Mouse (Mus musculus): ENCODE measurements at regions not wholly inside any gene's neighbourhood (a gene's known extent, or its start where the extent isn't known, plus 50 kb on each side); places are given as distances from the start of the nearest gene placed in this dataset.

GRCm38 (mm10) chr12:25196022-25196421, 99.1 kb upstream of the Id2 start:
- DNase-seq (ENCODE audit: low spot score in 2 of 2), result no peak

DNA sequence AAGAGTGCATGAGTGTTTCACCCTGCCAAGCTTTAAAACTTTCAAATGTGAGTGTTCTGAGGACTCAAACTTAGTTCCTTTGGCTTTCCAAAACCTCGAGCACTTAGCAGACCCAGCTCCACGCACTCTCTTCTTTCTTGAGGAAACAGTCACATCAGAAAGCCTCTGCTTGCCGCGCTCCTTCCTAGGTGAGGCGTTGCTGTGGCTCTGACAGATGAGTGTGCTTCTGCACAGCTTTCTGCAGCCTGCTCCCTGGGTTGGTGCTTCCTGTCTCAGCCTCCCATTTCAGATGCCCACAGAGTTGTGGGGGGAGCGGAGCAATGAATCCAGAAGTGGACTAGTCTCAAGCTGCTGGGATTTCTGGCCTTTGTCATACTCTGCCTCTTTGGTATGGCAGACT, 95.3 kb upstream of the Id2 start:
- no peak for DNase-seq (ENCODE audit: low spot score in 2 of 2)

- peak in 1 of 2 experiments; percentile 50 for DNase-seq (ENCODE audit: low spot score in 2 of 2)
These were observed 93.4 kb upstream of the Id2 start for GRCm38 (mm10) chr12:25190360-25190759.

GRCm38 (mm10) chr12:25189174-25189761, 92.3 kb upstream of the Id2 start:
- DNase-seq (ENCODE audit: low spot score in 2 of 2), result peak; percentile 78 to 87

GRCm38 (mm10) chr12:25188556-25188955, 91.6 kb upstream of the Id2 start:
- no peak for DNase-seq (ENCODE audit: low spot score in 2 of 2)

- DNase-seq (ENCODE audit: low spot score in 2 of 2), result no peak
These were observed 90.3 kb upstream of the Id2 start for GRCm38 (mm10) chr12:25187216-25187615.

DNA sequence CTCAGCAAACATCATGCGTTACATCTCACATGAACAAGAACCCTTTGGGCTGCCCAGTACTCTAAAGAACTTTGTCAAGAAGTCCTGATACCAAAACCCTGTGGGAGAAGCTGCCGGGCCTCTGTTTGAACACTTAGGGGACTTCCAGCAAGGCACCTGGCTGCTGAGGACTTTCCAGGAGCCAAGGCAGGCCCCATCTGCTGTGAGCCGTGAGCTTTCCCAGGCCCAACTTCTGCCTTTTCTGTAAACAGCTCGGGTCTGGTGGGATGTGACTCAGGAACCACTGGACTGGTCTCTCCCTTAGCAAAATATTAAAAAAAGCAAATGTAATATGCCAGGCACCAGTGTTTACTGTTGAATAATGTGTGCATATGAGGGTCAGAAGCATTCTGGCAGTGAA, 85.7 kb upstream of the Id2 start:
- no peak for DNase-seq (ENCODE audit: low spot score in 2 of 2)

GRCm38 (mm10) chr12:25181317-25181716, 84.4 kb upstream of the Id2 start:
- no peak for DNase-seq (ENCODE audit: low spot score in 2 of 2)

- no peak for DNase-seq (ENCODE audit: low spot score in 2 of 2)
These were observed 83.9 kb upstream of the Id2 start for GRCm38 (mm10) chr12:25180861-25181260.

- no peak for DNase-seq (ENCODE audit: low spot score in 2 of 2)
These were observed 83.3 kb upstream of the Id2 start for GRCm38 (mm10) chr12:25180289-25180688.

DNA sequence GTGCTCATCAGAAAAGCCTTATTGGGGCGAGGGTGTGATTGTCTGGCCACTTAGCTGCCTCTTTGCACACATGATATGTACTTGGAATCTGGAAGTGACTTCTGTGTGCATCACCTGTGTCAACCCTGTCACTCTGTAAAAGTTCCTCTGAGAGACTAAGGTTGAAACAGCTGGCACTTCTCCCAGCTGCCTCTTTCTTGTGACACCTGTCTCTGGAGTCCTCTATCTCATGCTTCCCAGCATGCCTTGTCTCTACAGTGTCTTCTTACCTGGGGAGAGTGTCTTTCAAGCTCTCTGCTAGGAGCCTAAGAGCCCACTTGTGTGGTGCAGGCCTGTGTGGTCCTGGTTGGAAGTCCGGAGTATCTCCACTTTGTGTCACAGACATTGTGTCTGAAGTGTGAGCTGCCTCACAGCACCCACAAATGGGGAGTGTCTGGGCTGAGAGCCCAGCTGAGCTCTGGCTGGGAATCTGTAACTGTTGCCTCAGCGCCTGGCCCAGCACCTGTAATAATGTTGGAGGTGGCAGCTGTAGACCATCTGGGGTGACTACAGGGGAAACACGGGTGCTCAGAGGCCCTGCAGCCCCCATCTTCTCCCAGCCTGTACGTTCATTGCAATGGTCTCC, 81.7 kb upstream of the Id2 start:
- DNase-seq (ENCODE audit: low spot score in 2 of 2), result no peak

DNA sequence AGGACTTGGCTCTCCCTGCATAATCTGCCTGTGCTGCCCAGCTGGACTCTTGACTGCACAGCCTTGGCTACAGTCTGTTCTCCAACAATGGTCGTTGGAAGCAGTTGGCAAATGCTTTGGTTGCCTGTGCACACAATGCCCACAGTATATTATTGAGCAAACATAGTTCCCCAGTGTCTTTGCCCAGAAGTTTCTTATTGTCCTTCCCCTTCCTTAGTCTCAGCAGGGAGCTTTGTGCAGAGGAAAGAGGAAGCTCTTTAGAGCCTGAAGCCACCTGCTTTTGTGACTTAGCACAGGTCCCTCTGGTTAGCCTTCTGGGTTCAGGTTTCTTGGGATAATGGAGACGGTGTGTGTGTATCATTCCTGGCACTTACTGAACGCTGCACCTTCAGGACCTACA, 80.9 kb upstream of the Id2 start:
- DNase-seq (ENCODE audit: low spot score in 2 of 2), result no peak

DNA sequence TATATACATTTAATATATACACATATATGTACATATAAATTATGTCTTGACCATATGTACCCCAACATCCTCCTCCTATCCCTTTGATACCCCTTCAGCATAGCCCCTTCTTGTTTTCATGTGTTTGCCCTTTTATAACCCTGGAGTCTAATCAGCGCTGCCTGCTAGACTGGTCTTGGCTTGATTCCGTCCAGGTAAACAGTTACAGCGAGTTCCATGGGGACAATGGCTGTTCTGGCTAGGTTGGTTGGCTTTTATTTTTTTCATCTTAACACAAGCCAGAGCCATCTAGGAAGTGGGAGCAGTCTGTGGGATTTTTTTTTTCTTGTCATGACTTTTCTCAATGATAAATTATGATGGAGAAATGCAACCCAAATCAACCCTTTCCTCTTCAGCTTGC, 79.6 kb upstream of the Id2 start:
- no peak for DNase-seq (ENCODE audit: low spot score in 2 of 2)

DNA sequence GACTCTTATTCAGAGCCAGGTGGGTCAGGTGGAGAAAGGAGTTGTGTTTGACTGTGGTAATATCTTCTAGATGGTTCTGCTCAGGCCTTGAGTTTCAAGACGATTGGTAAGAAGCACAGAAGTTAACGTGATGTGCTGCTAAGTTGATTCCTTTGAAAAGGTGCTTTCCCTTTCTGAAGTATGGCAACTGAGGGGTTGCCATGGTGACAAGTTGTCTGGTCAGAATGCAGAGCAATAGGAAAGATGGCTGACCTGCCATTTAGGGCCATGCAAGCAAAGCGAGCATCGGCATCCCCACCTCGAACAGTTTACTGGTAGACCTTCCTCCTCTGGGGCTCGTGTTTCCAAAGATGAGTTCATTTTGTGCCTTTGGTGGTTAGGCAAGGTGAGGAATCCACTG, 76.1 kb upstream of the Id2 start:
- no peak for DNase-seq (ENCODE audit: low spot score in 2 of 2)

DNA sequence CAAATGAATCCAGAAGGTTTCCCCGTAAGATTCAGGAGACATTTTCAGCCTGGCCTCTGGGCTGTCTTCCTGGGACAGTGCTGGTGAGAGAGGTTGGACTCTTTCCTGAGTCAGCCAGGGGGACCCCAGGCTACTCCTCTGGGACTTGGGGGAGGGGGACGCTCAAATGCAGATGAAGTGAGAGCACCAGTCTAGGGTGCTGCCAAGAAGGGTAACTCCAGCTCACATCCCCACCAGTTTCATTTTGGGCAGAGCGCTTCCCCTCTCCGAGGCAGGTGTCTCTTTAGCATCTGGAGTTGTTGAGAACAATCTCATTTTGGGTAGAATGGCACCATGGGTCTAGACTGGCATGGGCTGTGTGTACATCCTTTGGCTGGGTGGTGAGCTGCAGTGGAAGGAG, 75.5 kb upstream of the Id2 start:
- no peak for DNase-seq (ENCODE audit: low spot score in 2 of 2)

- DNase-seq (ENCODE audit: low spot score in 2 of 2), result no peak
These were observed 72.7 kb upstream of the Id2 start for GRCm38 (mm10) chr12:25169611-25170010.

DNA sequence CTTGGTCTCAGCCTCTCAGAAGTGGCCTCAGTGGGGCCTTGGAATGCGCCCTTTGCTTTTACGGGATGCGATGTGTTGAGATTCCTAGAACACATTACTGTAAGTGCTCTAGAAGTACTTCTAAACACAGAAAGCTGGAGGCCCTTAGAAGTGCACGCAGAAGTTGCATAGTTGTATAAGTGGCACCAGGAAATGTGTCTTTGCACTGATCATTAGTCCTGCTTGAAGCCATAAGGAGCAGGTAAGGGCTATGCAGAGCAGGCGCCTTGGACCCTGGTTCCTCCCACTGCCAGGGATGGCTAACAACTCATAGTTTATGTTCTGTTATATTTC, 71.2 kb upstream of the Id2 start:
- DNase-seq (ENCODE audit: low spot score in 2 of 2), result no peak

DNA sequence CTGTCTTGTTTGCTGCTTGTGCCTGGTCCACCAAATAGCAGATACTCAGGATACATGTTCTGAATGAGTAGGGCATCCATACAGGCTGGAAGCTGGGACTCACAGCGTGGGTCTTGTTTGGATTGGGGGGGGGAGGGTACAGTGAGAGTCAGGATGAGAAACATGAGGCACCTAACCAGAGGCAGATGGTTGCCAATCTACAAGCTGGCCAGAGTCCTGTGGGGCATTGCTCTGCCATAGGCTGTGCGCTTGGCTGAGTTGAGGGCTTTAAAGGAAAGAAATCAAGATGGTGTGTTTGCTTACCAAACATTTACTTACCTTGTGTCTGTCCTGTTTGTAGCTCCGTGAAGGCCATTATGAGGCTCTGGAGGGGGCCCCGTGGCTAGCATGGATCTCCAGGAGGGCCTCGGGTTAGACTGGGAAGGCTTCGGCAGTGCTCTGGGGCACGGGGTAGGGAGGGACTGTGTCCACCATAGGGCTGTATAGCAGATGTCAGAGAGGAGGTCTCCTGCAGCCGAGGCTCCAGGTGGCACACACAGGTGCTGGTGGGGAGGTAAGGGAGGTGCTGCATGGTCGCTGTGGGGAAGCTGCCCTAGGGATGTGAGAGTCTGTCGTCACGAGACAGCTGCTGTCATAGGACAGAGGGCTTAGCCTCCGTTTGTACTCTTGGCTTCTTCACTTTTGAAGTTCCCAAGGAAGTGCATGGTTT, 70.7 kb upstream of the Id2 start:
- no peak for DNase-seq (ENCODE audit: low spot score in 2 of 2)

DNA sequence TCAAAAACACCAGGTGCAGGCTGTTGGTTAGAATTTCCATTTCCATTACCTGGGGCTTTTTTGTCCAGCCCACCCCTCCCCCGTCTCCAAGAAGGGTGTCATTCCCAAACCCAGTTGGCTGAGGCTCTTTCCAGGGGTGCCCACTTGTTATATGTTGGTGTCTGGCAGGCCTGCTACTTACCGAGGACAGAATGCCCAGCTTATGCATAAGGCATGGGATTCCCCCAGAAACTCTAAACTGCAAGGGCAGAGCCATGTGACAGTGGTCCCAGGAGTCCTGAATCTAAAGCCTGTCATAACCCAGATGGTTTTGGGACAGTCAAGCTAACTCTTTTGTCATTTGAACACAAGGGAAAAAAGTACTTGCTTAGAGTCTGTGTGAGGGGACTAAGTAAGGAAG, 69.6 kb upstream of the Id2 start:
- DNase-seq (ENCODE audit: low spot score in 2 of 2), result no peak

DNA sequence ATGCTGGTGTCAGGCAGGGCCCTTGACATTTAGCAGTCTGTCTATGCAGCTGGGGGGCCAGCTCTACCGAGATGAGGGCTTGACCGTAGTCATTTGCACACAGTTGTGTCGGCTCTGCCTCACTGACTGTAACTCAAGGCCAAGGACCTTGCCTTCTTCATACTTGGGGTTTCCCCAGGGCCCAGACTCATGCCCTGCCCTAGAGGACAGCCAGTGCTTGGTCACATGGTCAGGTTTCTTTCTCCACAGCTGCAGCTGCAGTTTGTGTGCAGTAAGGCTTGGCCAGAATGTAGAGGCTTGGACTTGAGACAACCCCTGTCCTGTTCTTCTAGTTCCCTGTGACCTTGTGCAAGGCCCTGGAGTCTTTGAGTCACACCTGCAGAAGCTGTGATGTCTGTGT, 68.7 kb upstream of the Id2 start:
- DNase-seq (ENCODE audit: low spot score in 2 of 2), result no peak

GRCm38 (mm10) chr12:25164724-25165123, 67.8 kb upstream of the Id2 start:
- DNase-seq (ENCODE audit: low spot score in 2 of 2), result peak; percentile 47

GRCm38 (mm10) chr12:25163541-25163940, 66.6 kb upstream of the Id2 start:
- no peak for DNase-seq (ENCODE audit: low spot score in 2 of 2)

GRCm38 (mm10) chr12:25162843-25163242, 65.9 kb upstream of the Id2 start:
- no peak for DNase-seq (ENCODE audit: low spot score in 2 of 2)

DNA sequence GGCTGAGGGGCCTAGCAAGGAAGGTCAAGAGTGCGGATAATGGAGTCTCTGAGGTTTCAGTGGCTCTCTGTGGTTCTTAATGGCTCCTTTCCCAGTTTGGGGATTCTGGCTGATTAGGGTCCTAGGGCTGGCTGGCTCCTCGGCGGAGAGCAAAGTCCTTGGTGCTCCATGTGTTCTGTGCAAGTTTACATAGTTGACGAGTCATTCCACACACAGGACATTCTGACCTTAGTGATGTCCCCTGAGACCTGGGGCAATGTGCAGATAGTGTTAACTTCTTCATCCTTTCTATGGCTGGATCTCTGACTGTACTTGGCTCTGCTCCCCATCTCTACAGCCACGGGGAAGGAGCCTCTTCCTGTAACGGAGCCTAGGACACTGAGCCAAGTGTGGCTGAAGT, 65.0 kb upstream of the Id2 start:
- no peak for DNase-seq (ENCODE audit: low spot score in 2 of 2)
